9 mouse cellular contexts compared by ENCODE assay signal in the genomic region with DNA sequence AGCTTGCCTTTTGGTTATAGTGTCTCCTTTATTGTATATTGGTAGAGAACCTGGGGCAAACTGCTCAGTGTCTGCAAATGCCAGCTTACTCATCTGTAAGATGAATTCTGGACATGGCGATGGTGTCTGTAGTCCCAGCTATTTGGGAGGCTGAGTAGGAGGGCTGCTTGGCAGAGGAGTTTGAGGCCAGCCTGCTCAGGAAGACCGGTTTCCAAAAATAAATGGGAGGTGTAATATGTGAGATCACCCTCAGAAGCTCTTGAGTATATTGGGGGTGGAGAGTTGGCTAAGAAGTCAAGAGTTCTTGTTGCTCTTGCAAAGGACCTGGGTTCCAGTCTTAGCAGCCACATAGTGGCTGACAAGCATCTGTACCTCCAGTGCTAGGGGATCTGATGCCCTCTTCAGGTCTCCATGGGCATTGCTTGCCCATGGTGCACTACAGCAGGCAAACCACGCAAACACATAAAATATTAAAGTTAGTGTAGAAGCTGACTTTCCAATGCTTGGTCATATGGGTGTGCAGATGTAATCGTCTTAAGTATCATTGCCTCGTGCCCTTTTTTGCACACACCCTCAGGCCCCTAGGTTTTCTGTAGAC. TPM values are rescaled to one million over a fixed set of nuclear protein-coding genes. Genes with fewer than 3 reads are reported as not detected.
DNase-seq lines count a peak whose midpoint lies in the region; ATAC-seq and TF ChIP-seq lines count a peak whose summit lies in the region.
"Had no signal": no experiment of that assay in that cellular context is flagged by ENCODE, and none has a peak within 500 bp of the region (broad histone marks: within the 10 kb centered on the region; RNA-seq: fewer than 3 reads in every experiment).

No protein-coding gene starts in this region.

- peak; percentile 51 for TF ChIP-seq RAD21 in CH12.LX (IDR thresholded peaks at IDR 0.05; ENCODE audit: low read depth, low read length)

- no peaks in the 10 kb centered on the region for H3K27me3 ChIP-seq in CH12.LX (replicated peaks)
- H3K27me3 ChIP-seq: neural tube, embryonic 13.5 days had no signal

- no peak overlapping the region for H3K4me3 ChIP-seq in layer of hippocampus, adult 2 months
- H3K4me3 ChIP-seq in CH12.LX (replicated peaks in 1 of 3; ENCODE audit: low read depth in 2 of 3, low read length in 2 of 3, poor library complexity in 1 of 3): no peak overlapping the region
- H3K4me3 ChIP-seq: neural tube, embryonic 13.5 days had no signal

- no peak overlapping the region for H3K27ac ChIP-seq in layer of hippocampus, adult 2 months
- H3K27ac ChIP-seq in CH12.LX (ENCODE audit: insufficient read depth, low read depth): no peak overlapping the region
- H3K27ac ChIP-seq: neural tube, embryonic 13.5 days had no signal

- peak; percentile 36 for DNase-seq in adrenal gland, postnatal 10 days
- no peak for DNase-seq in adrenal gland, postnatal 14 days
- DNase-seq in layer of hippocampus, adult 2 months (ENCODE audit: low spot score in 2 of 2): no peak
- DNase-seq in layer of hippocampus, adult 11-12 months (ENCODE audit: low spot score): no peak
- DNase-seq in CH12.LX (ENCODE audit: extremely low read depth): peak; percentile 36
- DNase-seq in gastrocnemius, postnatal 4 days (ENCODE audit: low spot score in 2 of 2): no peak

- H3K9ac ChIP-seq in CH12.LX (ENCODE audit: insufficient read depth, low read depth): no peak overlapping the region
- H3K9ac ChIP-seq: neural tube, embryonic 13.5 days had no signal

- TF ChIP-seq EP300 in CH12.LX (IDR thresholded peaks at IDR 0.05; ENCODE audit: low read length): no peak

- dilution Hi-C loops in CH12.LX (cut with MboI; ENCODE audit: extremely low pct_ligation_motif_present, extremely low pct_unique_long_range_greater_than_20kb, low sequenced_read_pairs): no loop called here

- in situ Hi-C loops in CH12.LX (cut with MboI; ENCODE audit: low pct_ligation_motif_present, low pct_unique_long_range_greater_than_20kb, low sequenced_read_pairs): no loop called here

- TF ChIP-seq CTCF in layer of hippocampus, adult 2 months (conservative IDR thresholded peaks at IDR 0.05): peak; percentile 77
- peak; percentile 65 to 66 for TF ChIP-seq CTCF in CH12.LX (conservative IDR thresholded peaks at IDR 0.05 in 1 of 2, IDR thresholded peaks at IDR 0.05 in 1 of 2; ENCODE audit: low read depth in 2 of 2, low read length in 2 of 2)

- no peak for TF ChIP-seq POLR2A in CH12.LX (IDR thresholded peaks at IDR 0.05; ENCODE audit: low read depth, low read length)

- peaks cover 56 to 86% of the 10 kb centered on the region in 2 experiments for H3K36me3 ChIP-seq in CH12.LX (replicated peaks in 1 of 2; ENCODE audit: control insufficient read depth in 1 of 2, insufficient read depth in 1 of 2, low read length in 1 of 2)
- H3K36me3 ChIP-seq: neural tube, embryonic 13.5 days had no signal

- no peak overlapping the region for H3K4me2 ChIP-seq in CH12.LX (ENCODE audit: insufficient read depth, low read depth, poor library complexity, severe bottlenecking)
- H3K4me2 ChIP-seq: neural tube, embryonic 13.5 days had no signal

- H3K9me3 ChIP-seq in CH12.LX (replicated peaks; ENCODE audit: low read length): no peaks in the 10 kb centered on the region
- H3K9me3 ChIP-seq: neural tube, embryonic 13.5 days had no signal

- H3K4me1 ChIP-seq in CH12.LX (ENCODE audit: control insufficient read depth in 1 of 2, insufficient read depth in 2 of 2): peaks cover 11 to 33% of the 10 kb centered on the region in 2 experiments

- ATAC-seq in megakaryocyte, adult 5-6 weeks (ENCODE audit: poor library complexity, severe bottlenecking): peak; percentile 48
- no peak for ATAC-seq in cerebellum, adult (ENCODE audit: insufficient number of reproducible peaks, low FRiP score, low TSS enrichment)

- H3K79me2 ChIP-seq in CH12.LX (replicated peaks; ENCODE audit: control insufficient read depth, extremely low read depth, insufficient read depth, poor library complexity, severe bottlenecking): no peaks in the 10 kb centered on the region

TF ChIP-seq in CH12.LX, 34 proteins besides CTCF, POLR2A, EP300 and RAD21:
- TF ChIP-seq SMC3 (IDR thresholded peaks at IDR 0.05; ENCODE audit: low read depth, low read length) (peak; percentile 34), ZNF384 (IDR thresholded peaks at IDR 0.05; ENCODE audit: low read depth, low read length) (no peak)

RNA-seq across cellular contexts. Expression of a gene that starts 6.0 kb away (rescaled TPM):
- 10 to 100 TPM; 13.0 to 13.4 TPM for total RNA-seq in adrenal gland, postnatal 10 days (2021)
- 12.6 and 14.0 TPM in 2 replicates for total RNA-seq in adrenal gland, postnatal 14 days (2021)
- 1 to 10 TPM; 3.2 to 4.2 TPM for total RNA-seq in layer of hippocampus, adult 2 months (2021)
- total RNA-seq in CH12.LX (2012; rRNA removed): 16.9 and 17.7 TPM in 2 replicates
- total RNA-seq in CH12.LX (2014; rRNA removed): 13.7 and 16.7 TPM in 2 replicates
- polyA plus RNA-seq in CH12.LX (2012; ENCODE audit: insufficient read length, low read depth): 19.4 and 20.9 TPM in 2 replicates
- 6.6 and 8.8 TPM in 2 replicates for total RNA-seq in megakaryocyte, adult 5-6 weeks (2015)
- total RNA-seq in megakaryocyte, adult 5-6 weeks (2017): 19.2 and 21.2 TPM in 2 replicates
- total RNA-seq in gastrocnemius, postnatal 4 days (2021): 1 to 10 TPM; 2.4 to 3.4 TPM

RNA-seq across cellular contexts. Expression of a gene that starts 10.3 kb away (rescaled TPM):
- 10 to 100 TPM; 16.4 to 32.8 TPM for total RNA-seq in adrenal gland, postnatal 10 days (2021)
- total RNA-seq in adrenal gland, postnatal 14 days (2021): 31.8 and 42.6 TPM in 2 replicates
- total RNA-seq in layer of hippocampus, adult 2 months (2021): 10 to 100 TPM; 83.5 to 83.6 TPM
- total RNA-seq in CH12.LX (2012; rRNA removed): 2.3 and 3.1 TPM in 2 replicates
- total RNA-seq in CH12.LX (2014; rRNA removed): 1.9 and 2.4 TPM in 2 replicates
- 3.7 and 4.6 TPM in 2 replicates for polyA plus RNA-seq in CH12.LX (2012; ENCODE audit: insufficient read length, low read depth)
- total RNA-seq in megakaryocyte, adult 5-6 weeks (2015): 12.6 and 13.9 TPM in 2 replicates
- 7.9 and 8.9 TPM in 2 replicates for total RNA-seq in megakaryocyte, adult 5-6 weeks (2017)
- 1 to 10 TPM; 7.0 to 7.3 TPM for total RNA-seq in gastrocnemius, postnatal 4 days (2021)

RNA-seq across cellular contexts. Expression of a gene that starts 11.2 kb away (rescaled TPM):
- 1 to 10 TPM; 1.9 to 2.2 TPM for total RNA-seq in adrenal gland, postnatal 10 days (2021)
- total RNA-seq in adrenal gland, postnatal 14 days (2021): 0.93 and 6.9 TPM in 2 replicates
- not detected for total RNA-seq in layer of hippocampus, adult 2 months (2021)
- not detected in 2 replicates for total RNA-seq in CH12.LX (2012; rRNA removed)
- total RNA-seq in CH12.LX (2014; rRNA removed): not detected in 2 replicates
- 0.54 TPM in 1 of 2 replicates, not detected in the other for polyA plus RNA-seq in CH12.LX (2012; ENCODE audit: insufficient read length, low read depth)
- 3.2 and 5.9 TPM in 2 replicates for total RNA-seq in megakaryocyte, adult 5-6 weeks (2015)
- 3.5 and 3.6 TPM in 2 replicates for total RNA-seq in megakaryocyte, adult 5-6 weeks (2017)
- total RNA-seq in gastrocnemius, postnatal 4 days (2021): under 1 TPM; 0.44 to 0.71 TPM

RNA-seq across cellular contexts. Expression of a gene that starts 34.0 kb away (rescaled TPM):
- 100 to 1,000 TPM; 250 to 274 TPM for total RNA-seq in adrenal gland, postnatal 10 days (2021)
- total RNA-seq in adrenal gland, postnatal 14 days (2021): 222 and 232 TPM in 2 replicates
- total RNA-seq in layer of hippocampus, adult 2 months (2021): 10 to 100 TPM; 70.8 to 75.3 TPM
- total RNA-seq in CH12.LX (2012; rRNA removed): 120 and 153 TPM in 2 replicates
- total RNA-seq in CH12.LX (2014; rRNA removed): 152 and 184 TPM in 2 replicates
- polyA plus RNA-seq in CH12.LX (2012; ENCODE audit: insufficient read length, low read depth): 161 and 171 TPM in 2 replicates
- 91.9 and 106 TPM in 2 replicates for total RNA-seq in megakaryocyte, adult 5-6 weeks (2015)
- 72.8 and 81.9 TPM in 2 replicates for total RNA-seq in megakaryocyte, adult 5-6 weeks (2017)
- total RNA-seq in gastrocnemius, postnatal 4 days (2021): 100 to 1,000 TPM; 206 to 218 TPM

RNA-seq across cellular contexts. Expression of a gene that starts 34.1 kb away (rescaled TPM):
- 10 to 100 TPM; 46.9 to 62.7 TPM for total RNA-seq in adrenal gland, postnatal 10 days (2021)
- total RNA-seq in adrenal gland, postnatal 14 days (2021): 43.2 and 45.2 TPM in 2 replicates
- 10 to 100 TPM; 24.3 to 28.5 TPM for total RNA-seq in layer of hippocampus, adult 2 months (2021)
- total RNA-seq in CH12.LX (2012; rRNA removed): 140 and 147 TPM in 2 replicates
- 78.3 and 79.6 TPM in 2 replicates for total RNA-seq in CH12.LX (2014; rRNA removed)
- polyA plus RNA-seq in CH12.LX (2012; ENCODE audit: insufficient read length, low read depth): 263 and 301 TPM in 2 replicates
- 195 and 225 TPM in 2 replicates for total RNA-seq in megakaryocyte, adult 5-6 weeks (2015)
- total RNA-seq in megakaryocyte, adult 5-6 weeks (2017): 181 and 231 TPM in 2 replicates
- total RNA-seq in gastrocnemius, postnatal 4 days (2021): 10 to 100 TPM; 66.1 to 68.8 TPM

Comparison
In these comparisons a context has a peak if more than half of its experiments do, and no peak if none do; other contexts are left out.
1. DNase-seq: peak in adrenal gland, postnatal 10 days (single experiment) and CH12.LX (single experiment); none in adrenal gland, postnatal 14 days (single experiment), layer of hippocampus, adult 2 months (0 of 2), layer of hippocampus, adult 11-12 months (single experiment) and gastrocnemius, postnatal 4 days (0 of 2).